Mouse (Mus musculus) gastrocnemius, postnatal 4 days (tissue): ENCODE data around the gene Slc22a12. TPM values are rescaled to one million over a fixed set of nuclear protein-coding genes. Genes with fewer than 3 reads are reported as not detected.

Experiments
- DNase-seq, 2 experiments: peaks; one replicate each; pipeline ENCODE4 v3.0.0; 2021 to 2022; ENCODE audit warnings: low spot score in 2 of 2, mixed read lengths in 2 of 2
- long read RNA-seq, 2 experiments: library from polyadenylated mRNA; stranded (forward); transcript quantifications; one replicate each; pipeline ENCODE4 v2.0.0; 2021
- total RNA-seq, 2 experiments: library from RNA; stranded (reverse); gene quantifications; 2 replicates each; pipeline ENCODE4 v1.2.3; 2021

The Slc22a12 gene
- not detected for total RNA-seq
- long read RNA-seq, experiment 1: 0 reads
- long read RNA-seq, experiment 2: 0 reads

- no peak for DNase-seq
Measured at GRCm38 (mm10) chr19:6542367-6543034, at the start of gene Slc22a12. Gene Slc22a12 (minus strand): TSS chr19:6543032.

GRCm38 (mm10) chr19:6572001-6572400 lies 29.2 kb upstream of the Slc22a12 start:
- no peak for DNase-seq

DNA sequence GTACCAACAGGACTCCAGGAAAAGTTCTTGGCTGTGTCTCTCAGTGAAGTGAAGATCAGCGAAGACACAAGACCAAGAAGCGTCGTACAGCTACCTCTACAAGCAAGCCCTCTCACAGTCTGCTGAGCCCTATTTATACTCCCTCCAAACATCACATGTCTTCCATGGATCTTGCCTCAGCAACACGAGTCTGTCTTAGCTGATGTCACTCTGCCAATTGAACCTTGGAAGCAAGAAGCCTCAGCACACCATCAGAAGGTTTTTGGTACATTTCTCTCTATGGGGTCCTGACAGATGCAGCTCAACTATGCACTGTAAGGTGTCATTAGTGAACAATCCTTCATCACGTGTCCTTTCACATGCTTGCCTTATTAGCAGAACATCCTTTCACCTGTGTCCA lies 28.6 kb upstream of the Slc22a12 start:
- no peak for DNase-seq

DNA sequence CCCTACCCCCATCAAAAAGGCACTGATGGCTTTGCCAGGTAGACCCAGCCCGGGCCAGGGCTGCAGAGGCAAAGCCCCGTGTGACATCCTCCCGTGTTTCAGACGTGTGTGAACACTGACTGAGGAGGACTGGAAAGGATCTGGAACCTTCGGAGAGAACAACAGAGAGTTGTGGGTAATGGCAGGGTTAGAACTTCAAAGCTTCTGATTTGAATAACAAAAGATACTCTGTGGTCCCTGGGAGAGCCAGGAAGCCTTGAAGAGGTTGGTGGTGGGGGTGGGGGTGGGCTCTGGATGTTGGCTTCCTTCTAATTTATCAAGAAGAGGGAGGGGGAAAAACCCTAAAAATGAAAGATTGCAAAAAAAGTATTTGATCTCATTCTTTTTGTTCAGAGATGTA lies 26.7 kb upstream of the Slc22a12 start:
- DNase-seq: no peak

DNA sequence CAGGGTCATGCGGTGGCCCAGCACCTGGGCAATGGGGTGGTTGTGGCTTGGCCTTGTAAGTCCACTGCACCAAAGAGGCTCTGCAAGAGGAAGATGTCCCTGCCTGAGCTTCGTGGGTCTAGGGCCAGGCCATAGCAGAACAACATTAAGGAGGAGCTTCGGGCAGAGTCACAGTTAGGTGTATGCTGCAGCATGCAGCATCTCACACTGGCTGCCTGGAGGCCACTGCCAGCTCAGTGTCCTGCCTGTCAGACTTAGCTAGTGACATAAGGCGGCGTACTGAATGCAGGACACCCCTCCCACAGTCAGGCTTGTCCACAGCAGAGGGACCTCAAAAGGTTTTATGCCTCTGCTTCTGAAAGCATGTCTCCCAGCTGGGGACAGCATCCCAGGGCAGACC lies 26.2 kb upstream of the Slc22a12 start:
- no peak for DNase-seq

- DNase-seq: no peak
Measured at GRCm38 (mm10) chr19:6566450-6566849, 23.6 kb upstream of the Slc22a12 start.

GRCm38 (mm10) chr19:6565136-6565535 lies 22.3 kb upstream of the Slc22a12 start:
- no peak for DNase-seq

- DNase-seq: no peak
Measured at GRCm38 (mm10) chr19:6560246-6560815, 17.5 kb upstream of the Slc22a12 start.

- no peak for DNase-seq
Measured at GRCm38 (mm10) chr19:6559576-6559975, 16.7 kb upstream of the Slc22a12 start.

GRCm38 (mm10) chr19:6553819-6554582 lies 11.2 kb upstream of the Slc22a12 start:
- no peak for DNase-seq

- DNase-seq: no peak
Measured at GRCm38 (mm10) chr19:6553174-6553573, 10.3 kb upstream of the Slc22a12 start.

- DNase-seq: no peak
Measured at GRCm38 (mm10) chr19:6552302-6553028, 9.6 kb upstream of the Slc22a12 start.

DNA sequence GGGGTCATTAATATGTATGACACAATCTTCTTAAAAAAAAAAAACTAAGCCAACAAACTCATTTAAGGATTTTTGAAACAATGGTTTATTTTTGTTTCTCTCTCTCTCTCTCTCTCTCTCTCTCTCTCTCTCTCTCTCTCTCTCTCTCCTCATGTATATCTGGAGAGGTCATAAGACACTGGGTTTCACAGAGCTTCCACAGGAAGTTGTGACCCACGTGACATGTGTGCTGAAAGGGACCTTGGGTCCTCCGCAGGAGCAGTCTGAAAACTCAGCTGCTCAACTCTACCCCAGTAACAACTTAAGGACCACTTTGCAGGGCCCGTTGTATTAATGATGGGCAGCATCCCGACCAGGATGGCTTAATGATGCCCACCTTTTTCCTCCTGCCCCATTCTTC lies 8.4 kb upstream of the Slc22a12 start:
- DNase-seq: no peak

DNA sequence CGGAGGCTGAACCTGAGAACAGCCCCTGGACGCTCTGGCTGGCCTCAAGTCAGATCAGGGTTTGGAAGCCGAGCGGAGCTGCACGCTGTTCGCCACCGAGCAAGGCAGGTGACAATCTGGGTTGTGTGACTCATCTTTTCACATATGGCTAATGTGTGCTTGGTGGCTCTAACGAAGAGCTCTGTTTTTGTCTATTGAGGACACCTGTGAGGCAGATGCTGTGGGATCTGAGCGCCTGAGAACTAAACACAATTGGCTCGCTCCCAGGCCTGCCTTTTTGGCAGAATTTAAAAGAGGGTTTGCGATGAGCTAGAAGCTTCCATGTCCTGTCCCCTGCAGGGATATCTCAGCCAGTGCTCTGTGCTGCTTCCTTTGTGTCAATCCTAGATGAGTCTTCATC lies 6.7 kb upstream of the Slc22a12 start:
- DNase-seq: no peak

DNA sequence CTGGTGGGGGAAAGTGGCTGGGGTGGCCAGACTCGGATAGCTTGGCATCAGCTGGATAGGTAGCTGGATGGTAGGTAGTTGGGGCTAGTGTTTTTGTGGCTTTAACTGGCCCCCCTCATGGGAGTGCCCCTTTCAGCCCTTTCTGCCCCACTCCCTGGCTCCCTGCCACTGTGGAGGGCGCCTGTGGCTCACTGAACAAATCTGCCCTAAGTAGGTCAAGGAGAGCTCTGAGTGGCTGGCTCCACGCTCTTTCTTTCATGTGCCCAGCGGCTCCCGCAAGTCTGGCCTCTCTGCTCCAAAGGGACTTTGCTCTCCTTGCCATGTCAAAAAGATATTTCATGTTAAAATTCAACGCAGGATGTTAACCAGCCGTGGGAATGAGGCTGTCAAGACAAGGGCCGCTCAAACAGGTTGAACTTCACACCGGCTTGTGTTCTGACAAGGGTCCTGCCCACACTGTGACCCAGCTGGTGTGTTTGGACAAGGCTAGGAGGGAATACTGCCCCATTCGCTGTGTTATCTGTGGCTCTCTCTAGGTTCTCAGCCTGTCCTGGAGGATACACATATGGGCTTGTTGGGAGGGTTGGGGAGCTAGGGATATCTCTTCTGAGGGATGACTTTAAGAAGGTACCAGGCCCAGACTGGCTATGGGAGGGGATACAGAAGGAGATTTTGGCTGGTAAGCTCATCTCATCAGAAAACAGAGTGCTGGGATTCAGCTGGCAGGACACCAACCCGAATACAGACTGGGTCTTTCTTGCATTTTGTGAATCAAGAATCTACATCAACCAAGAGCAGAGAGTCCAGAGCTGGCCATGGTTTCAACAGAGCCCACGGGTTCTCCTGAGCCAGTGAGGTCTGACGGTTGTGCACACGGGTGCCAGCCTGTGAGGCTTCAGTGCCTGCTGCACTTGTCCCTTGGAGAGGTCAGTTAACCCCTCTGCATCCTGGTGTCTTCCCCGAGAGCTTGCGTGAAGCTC lies 5.9 kb upstream of the Slc22a12 start:
- no peak for DNase-seq

- DNase-seq: no peak
Measured at GRCm38 (mm10) chr19:6547801-6548200, 5.0 kb upstream of the Slc22a12 start.

DNA sequence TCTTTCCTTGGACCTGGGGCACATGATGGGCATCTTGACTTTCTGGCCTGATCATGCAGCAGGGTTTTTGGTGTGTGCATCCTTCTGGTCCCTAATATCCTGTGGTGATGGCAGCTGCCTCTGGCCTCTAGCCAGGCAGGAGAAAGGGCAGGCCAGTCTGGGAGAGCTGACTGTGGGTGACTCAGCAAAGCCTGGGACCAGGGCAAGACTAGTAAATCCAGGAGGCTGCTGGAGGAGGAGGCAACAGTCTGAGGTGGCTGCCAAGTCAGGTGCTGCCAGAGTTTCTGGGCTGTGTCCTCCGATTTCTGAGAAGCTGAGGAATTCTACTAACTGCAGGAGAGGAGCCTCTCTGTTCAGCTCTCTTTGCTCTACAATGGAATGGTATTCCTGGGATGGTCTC lies 3.3 kb upstream of the Slc22a12 start:
- no peak for DNase-seq

GRCm38 (mm10) chr19:6545481-6545880 lies 2.6 kb upstream of the Slc22a12 start:
- no peak for DNase-seq

DNA sequence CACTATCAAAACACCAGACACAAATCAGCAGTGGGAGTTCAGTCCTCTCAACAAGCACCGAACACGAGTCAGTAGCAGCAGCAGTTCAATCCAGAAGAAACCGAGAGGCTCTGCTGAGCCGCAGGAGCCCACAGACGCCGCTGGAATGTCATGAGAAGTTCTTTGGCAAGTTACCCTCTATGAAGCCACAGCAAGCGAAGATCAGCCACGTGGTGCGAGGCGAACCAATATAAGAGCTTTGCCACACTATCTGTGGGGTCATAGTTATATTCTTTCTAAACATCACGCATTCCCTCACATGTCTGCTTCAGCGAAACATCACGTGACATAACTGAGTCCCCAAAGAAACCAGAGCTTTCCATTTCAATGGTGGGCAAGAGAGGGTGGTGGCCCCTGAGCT lies 1.9 kb upstream of the Slc22a12 start:
- no peak for DNase-seq

- no peak for DNase-seq
Measured at GRCm38 (mm10) chr19:6543518-6543917, 686 bp upstream of the Slc22a12 start.

- DNase-seq: no peak
Measured at GRCm38 (mm10) chr19:6543035-6543383, 177 bp upstream of the Slc22a12 start.
